Mouse (Mus musculus) midbrain, embryonic 14.5 days (tissue): ENCODE data around the gene Gm8332. TPM values are rescaled to one million over a fixed set of nuclear protein-coding genes. Genes with fewer than 3 reads are reported as not detected.
"Not testable (repeated sequence)": the region's sequence is repeated elsewhere in the genome, so short reads cannot be mapped to it uniquely, and the experiment has no call there.

Experiments used
- ATAC-seq: fragments of 200-750 bp; cut with Nextera tagmentation; 2 replicates; pipeline ENCODE4 v1.8.0; 2017; ENCODE audit warnings: moderate number of reproducible peaks, moderate library complexity; ENCODE audit not compliant: low FRiP score, low TSS enrichment
- DNase-seq: peaks from one replicate; pipeline ENCODE4 v3.0.0-alpha.2; 2015
- H3K27ac ChIP-seq: fragments of 300-500 bp; sonication (generic); replicated peaks from 2 replicates; pipeline ENCODE4 v1.5.1; 2014; ENCODE audit warnings: mild to moderate bottlenecking, low read depth, low read length, moderate library complexity
- H3K27me3 ChIP-seq: fragments of 300-500 bp; sonication (generic); 2 replicates; pipeline ENCODE4 v1.6.1; 2014; ENCODE audit warnings: low read length, control low read depth, mixed read lengths; ENCODE audit not compliant: control insufficient read depth, insufficient read depth
- H3K36me3 ChIP-seq: fragments of 300-500 bp; sonication (generic); 2 replicates; pipeline ENCODE4 v1.6.1; 2014; ENCODE audit warnings: low read length, control low read depth; ENCODE audit not compliant: control insufficient read depth, insufficient read depth
- H3K4me1 ChIP-seq: fragments of 300-500 bp; sonication (generic); 2 replicates; pipeline ENCODE4 v1.6.1; 2014; ENCODE audit warnings: mild to moderate bottlenecking, antibody characterized with exemption, low read length, control low read depth; ENCODE audit not compliant: control insufficient read depth, insufficient read depth
- H3K4me2 ChIP-seq: fragments of 300-500 bp; sonication (generic); 2 replicates; pipeline ENCODE4 v1.6.1; 2014; ENCODE audit warnings: mild to moderate bottlenecking, low read length, moderate library complexity
- H3K4me3 ChIP-seq: fragments of 300-500 bp; sonication (generic); replicated peaks from 2 replicates; pipeline ENCODE4 v1.5.1; 2014; ENCODE audit warnings: low read depth, low read length
- H3K9ac ChIP-seq: fragments of 300-500 bp; sonication (generic); replicated peaks from 2 replicates; pipeline ENCODE4 v1.6.1; 2014; ENCODE audit warnings: mild to moderate bottlenecking, low read length, moderate library complexity
- H3K9me3 ChIP-seq: fragments of 300-500 bp; sonication (generic); 2 replicates; pipeline ENCODE4 v1.6.1; 2016; ENCODE audit warnings: low read length, control low read depth, mixed read lengths; ENCODE audit not compliant: control insufficient read depth
- WGBS: fragments of 180-500 bp; shearing (Covaris S2); extraction: QIAGEN DNeasy Blood & Tissue Kit; methylation state at CpG from one replicate; pipeline ENCODE4 v1.1.7; 2014; 5-methylcytosine and 5-hydroxymethylcytosine counted together
- polyA plus RNA-seq: library from polyadenylated mRNA; unstranded; fragments of >200 nt; fragmentation: Nextera tagmentation; extraction: Ambion mirVana; gene quantifications from 2 replicates; pipeline ENCODE4 v1.2.1, GENCODE M21; 2014

The Gm8332 gene
- polyA plus RNA-seq, 1 experiment from 2014 or later = not detected

- WGBS = 91% methylated on average over 3 of the region's 3 CpGs
- H3K4me1 ChIP-seq = no peaks in the 10 kb centered on the region
- H3K27me3 ChIP-seq = no peaks in the 10 kb centered on the region
- no peaks in the 10 kb centered on the region for H3K36me3 ChIP-seq
- H3K27ac ChIP-seq = no peak overlapping the region
- no peak overlapping the region for H3K9ac ChIP-seq
- no peaks in the 10 kb centered on the region for H3K9me3 ChIP-seq
- H3K4me3 ChIP-seq = no peak overlapping the region
- DNase-seq (no peak), ATAC-seq (no peak)
- H3K4me2 ChIP-seq = no peak overlapping the region
Measured at GRCm38 (mm10) chr12:88219445-88219844, 30.5 kb downstream of the Gm8332 start.

DNA sequence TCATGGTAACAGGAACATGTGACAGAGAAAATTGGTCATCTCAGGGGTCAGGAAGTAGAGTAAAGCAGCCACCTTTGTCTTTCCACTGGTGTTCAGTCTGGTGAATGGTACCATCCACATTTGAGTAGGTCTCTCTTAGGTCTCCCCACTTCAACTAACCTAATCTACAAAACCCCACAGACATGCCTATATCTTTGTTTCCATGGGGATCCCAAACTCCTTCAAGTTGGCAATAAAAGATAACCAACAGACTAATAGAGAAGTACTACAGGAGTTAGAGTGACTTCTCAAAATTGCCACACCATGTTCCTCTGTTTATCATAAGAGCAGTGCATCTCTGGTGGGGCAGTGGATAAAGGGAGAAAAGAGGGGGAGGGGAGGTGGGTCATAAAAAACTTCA lies 31.8 kb downstream of the Gm8332 start:
- H3K27me3 ChIP-seq, H3K4me3 ChIP-seq, H3K4me1 ChIP-seq, H3K27ac ChIP-seq, H3K9ac ChIP-seq, DNase-seq, H3K4me2 ChIP-seq, H3K9me3 ChIP-seq, ATAC-seq, H3K36me3 ChIP-seq: not testable (repeated sequence)

- no peak overlapping the region for H3K4me2 ChIP-seq
- H3K27ac ChIP-seq = no peak overlapping the region
- H3K4me1 ChIP-seq = no peaks in the 10 kb centered on the region
- no peak for ATAC-seq
- no peaks in the 10 kb centered on the region for H3K36me3 ChIP-seq
- H3K9ac ChIP-seq = no peak overlapping the region
- 90% methylated on average over 12 of the region's 12 CpGs for WGBS
- no peak for DNase-seq
- H3K27me3 ChIP-seq = no peaks in the 10 kb centered on the region
- no peak overlapping the region for H3K4me3 ChIP-seq
- H3K9me3 ChIP-seq = no peaks in the 10 kb centered on the region
Measured at GRCm38 (mm10) chr12:88214641-88215040, 35.3 kb downstream of the Gm8332 start.

DNA sequence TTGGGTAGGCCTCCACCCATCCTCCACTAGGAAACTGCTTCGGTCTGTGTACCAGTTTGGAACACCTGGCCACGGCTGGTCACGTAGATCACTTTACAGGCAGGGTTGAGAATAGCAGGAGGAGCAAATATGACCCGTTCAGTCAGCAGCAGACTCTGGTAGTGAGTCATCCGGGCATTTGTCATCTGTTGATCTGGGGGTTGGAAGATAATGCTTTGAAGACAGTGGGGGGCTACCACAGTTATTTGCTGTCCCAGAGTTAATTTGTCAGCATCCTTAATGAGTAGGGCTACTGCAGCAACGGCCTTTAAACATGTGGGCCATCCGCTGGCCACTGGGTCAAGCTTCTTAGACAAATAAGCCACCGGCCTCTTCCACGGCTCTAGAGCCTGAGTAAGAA lies 38.4 kb downstream of the Gm8332 start:
- H3K4me2 ChIP-seq, H3K4me3 ChIP-seq, H3K27me3 ChIP-seq, DNase-seq, H3K4me1 ChIP-seq, H3K27ac ChIP-seq, H3K9me3 ChIP-seq, H3K9ac ChIP-seq, ATAC-seq, H3K36me3 ChIP-seq: not testable (repeated sequence)
- WGBS = 89% methylated on average over 9 of the region's 9 CpGs

DNA sequence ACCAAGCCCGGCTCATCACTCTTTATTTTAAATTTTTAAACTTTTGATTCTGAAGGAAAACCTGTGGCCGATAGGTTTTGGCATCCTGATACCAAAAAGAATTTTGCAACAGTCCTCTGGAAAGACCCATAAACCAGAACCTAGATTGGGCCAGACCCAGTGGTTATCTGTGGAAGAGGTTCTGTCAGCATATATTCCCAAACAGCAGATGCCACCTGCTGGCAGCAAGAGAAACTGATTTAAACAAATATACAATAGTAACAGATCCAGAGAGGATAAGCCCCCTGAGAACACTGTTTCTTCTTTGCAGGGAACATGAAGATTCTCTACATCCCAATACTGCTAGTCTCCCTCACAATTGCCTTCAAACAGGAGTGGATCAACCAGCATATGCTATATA lies 47.0 kb downstream of the Gm8332 start:
- Histone ChIP-seq H3K4me2 (no peak overlapping the region), H3K27ac (no peak overlapping the region), H3K36me3 (no peaks in the 10 kb centered on the region), H3K4me3 (no peak overlapping the region), H3K27me3 (no peaks in the 10 kb centered on the region), H3K4me1 (no peaks in the 10 kb centered on the region), H3K9me3 (no peaks in the 10 kb centered on the region), H3K9ac (no peak overlapping the region)
- DNase-seq = no peak
- WGBS = 91% methylated on average over 2 of the region's 2 CpGs
- no peak for ATAC-seq

Other genes starting within 250 kb of the Gm8332 start
- not detected in 2 replicates for gene Gm2075, start 238.3 kb downstream of the Gm8332 start, polyA plus RNA-seq
- gene Gm6803, start 231.3 kb downstream of the Gm8332 start, polyA plus RNA-seq = not detected in 2 replicates
- not detected in 2 replicates for gene Gm2056, start 223.1 kb downstream of the Gm8332 start, polyA plus RNA-seq
- not detected in 2 replicates for gene Gm16368, start 166.4 kb downstream of the Gm8332 start, polyA plus RNA-seq
- gene Gm10436, start 68.0 kb downstream of the Gm8332 start, polyA plus RNA-seq = not detected in 2 replicates
- not detected in 2 replicates for gene Gm5662, start 24.4 kb upstream of the Gm8332 start, polyA plus RNA-seq
- not detected in 2 replicates for gene Gm5039, start 73.9 kb upstream of the Gm8332 start, polyA plus RNA-seq
- gene Adck1, start 110.5 kb upstream of the Gm8332 start, polyA plus RNA-seq = 28.6 and 31.3 TPM in 2 replicates